Mouse (Mus musculus) left cerebral cortex, adult 11 months (tissue): ENCODE measurements at regions not wholly inside any gene's neighbourhood (a gene's known extent, or its start where the extent isn't known, plus 50 kb on each side); places are given as distances from the start of the nearest gene placed in this dataset.

Experiments
- DNase-seq: peaks from one replicate; pipeline ENCODE4 v3.0.0; 2022; ENCODE audit warnings: low spot score

DNA sequence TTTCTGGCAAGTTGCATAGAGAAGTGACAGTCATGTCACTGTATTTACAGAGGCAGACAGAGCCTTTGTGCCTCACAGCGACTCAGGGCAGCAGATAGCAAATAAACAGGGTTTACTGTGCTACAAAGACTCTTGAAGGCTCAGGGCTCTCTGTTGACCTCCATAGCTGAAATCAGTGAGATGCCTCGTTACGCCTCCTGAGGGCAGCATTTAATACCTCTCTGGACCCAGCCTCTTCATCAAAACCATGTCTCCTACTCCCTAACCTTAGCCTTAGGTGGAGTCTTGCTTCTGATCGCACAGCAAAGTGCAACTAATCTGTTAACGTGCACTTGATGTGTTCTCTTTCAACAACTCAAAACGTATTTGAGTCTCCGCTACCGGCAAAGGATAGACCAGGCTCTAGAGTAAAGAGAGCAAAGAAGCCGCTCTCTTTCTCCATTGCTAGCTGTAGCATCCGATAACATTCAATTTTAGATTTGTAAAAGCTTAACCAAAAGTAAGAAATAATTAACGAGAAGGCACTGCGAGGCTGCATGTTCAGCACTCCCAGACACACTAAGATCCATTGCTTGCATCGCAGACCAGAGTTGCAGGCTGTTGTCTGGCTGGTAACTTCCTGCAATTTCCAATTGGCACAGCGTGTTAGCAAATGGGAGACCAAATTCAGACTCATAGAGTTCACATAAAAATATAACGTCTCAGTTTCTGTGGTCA lies 101.1 kb upstream of the Man2a1 start:
- no peak for DNase-seq

DNA sequence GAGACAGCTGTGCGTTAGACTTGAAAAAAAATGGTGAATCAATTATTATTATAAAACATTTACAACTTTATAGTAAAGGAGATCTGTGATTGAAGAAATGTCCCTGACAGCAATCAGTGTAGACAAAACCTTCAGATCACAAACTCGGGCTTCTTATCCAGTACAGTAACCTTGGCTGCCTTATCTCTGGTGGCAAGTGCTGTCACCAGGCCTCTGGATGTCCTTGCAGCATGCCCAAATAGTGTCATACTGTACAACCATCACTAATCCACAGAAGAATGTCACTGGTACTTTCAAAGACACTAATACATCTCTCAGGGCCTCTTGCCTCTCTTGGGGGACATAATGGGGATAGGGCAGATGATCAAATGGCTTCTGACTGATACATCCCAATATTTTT lies 98.2 kb upstream of the Man2a1 start:
- DNase-seq: no peak

DNA sequence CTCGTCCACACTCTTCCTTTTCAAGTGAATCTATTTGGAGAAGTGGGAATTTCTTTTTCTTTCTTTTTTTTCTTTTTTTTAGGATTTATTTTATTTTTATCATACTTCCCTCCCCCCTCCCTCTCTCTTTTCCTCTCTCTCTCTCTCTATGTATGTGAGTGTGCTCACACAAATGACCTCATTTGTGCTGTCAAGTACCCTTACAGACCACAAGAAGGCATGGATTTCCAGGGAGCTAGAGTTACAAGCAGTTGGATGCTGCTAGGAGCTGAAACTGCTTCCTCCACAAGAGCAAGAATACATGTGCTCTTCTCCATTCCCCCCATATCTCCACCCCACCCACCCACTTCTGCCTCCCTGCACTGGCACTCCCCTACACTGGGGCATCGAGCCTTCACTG lies 94.6 kb upstream of the Man2a1 start:
- DNase-seq: no peak

DNA sequence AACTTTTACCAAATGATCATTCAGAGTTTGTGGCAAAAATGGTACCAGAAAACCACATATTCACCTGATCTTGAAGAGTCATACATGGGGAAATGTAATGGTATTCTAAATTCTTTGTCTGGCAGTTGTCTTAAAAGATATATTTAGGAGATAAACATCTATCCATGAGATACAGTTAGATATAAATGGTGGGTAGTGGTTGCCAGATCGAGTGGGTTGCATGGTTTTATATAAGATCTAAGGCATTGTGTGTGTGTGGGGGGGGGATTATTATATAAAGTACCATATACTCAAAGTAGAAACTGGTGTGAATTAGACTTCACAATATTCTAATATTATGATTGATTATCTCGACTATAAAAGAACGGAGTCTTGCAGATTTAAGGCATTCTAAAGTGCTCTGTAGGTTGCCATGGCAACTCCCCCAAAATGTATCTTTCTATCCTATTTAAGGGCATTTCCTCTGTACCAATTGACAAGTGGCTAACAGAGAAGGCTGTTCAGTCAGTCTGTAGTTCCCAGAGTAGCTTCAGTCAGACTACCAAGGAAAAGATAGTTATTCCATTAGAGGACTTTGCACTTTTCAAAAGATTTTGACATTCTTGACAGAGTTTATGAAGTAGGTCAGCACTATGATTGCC lies 89.3 kb upstream of the Man2a1 start:
- no peak for DNase-seq

DNA sequence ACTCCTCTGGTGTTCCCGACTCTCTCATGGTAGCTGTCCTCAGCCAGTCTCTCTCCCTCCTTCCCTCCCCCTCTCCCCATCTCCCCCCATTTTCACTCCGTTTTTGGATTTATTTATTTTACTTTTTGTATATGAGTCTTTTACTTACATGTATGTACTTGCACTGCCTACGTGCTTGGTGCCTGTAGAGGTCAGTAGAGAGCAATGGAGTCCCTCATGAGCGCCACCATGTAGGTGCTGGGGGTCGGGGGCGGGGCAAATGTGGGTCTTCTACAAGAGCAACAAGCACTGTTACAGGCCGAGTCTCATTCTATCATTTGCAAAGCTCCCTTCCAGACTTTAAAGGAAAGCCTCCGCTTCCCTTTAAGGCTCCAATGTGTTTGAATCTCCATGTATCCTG lies 78.3 kb upstream of the Man2a1 start:
- no peak for DNase-seq

DNA sequence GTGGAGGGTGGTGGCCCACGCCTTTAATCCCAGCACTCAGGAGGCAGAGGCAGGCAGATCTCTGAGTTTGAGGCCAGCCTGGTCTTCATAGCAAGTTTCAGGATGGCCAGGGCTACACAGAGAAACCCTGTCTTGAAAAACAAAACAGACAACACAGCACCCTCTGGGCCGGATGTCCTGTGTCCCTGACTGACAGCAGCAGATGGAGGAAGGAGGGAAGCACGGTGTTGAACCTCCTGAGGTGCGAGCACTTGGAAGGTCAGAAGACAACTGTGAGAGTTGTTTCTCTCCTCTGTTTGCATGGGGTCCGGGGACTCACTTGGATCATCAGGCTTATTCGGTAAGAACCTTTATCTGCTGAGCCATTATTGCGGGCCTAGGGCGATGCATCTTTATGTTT lies 76.6 kb upstream of the Man2a1 start:
- DNase-seq: no peak

DNA sequence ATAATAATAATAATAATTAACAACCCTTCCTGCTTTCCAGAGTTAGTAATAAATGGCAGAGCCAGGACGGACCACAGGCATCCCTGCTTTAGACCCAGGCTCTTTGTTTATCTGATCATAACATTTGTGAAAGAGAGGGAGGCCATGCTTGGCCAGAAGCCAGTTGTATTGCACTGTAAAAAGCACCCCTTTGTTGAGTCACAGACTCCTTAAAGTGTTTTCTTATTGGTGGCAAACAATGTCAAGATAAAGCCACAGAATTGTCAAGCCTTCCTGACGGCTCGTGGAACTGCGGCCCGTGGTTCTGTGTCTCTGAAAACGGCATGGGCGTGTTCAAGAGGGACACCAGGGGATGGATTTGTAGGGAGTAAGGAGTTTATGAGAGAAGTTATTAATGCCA lies 72.7 kb upstream of the Man2a1 start:
- DNase-seq: no peak

DNA sequence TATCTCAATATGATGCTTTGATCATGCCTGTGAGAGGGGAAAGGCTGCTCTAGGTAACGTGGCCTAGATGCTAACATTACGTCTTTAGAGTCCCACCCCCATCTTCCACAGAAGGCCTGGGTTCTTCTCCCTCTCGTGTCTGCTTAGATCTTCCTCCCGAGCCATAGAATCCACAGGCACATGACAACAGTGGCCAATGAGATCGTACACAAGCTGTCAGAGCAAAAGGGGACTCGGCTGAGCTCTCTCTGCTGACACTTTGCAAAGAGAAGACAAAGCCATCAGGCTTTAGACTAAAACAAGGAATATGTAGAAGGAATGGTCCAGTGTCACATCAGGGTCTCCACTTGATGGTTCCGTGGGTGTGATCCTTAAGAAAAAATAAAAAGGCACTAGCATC lies 72.1 kb upstream of the Man2a1 start:
- no peak for DNase-seq

DNA sequence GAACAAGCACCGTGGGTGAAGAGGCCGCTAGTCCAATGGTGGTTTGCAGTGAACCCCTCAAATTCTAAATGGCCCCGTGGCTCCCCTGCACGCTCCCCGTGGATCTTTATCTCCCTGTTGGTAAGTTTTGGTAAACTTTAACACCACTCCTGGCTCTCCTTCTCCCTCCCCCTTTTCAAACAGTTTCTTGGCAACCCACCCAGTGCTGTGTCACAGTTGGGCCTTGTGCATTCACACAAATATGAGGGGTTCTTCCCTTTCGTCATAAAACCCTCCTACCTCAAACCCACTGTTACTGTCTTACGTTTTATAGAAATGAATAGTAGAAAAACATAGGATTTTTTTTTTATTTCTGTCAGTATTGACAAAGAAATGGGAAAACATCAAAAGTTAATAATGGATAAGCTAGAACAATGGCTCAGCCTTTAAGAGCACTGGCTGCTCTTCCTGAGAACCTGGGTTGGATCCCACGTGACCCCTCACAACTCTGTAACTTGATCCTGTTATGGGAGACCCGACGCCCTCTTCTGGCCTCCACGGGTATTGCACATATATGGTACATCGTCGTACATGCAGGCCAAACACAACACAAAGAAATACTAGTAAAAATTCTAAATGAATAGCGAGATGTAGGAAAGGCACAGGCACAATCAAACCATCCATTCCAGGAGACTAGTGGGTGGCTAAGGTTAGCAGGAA lies 71.1 kb upstream of the Man2a1 start:
- DNase-seq: no peak

DNA sequence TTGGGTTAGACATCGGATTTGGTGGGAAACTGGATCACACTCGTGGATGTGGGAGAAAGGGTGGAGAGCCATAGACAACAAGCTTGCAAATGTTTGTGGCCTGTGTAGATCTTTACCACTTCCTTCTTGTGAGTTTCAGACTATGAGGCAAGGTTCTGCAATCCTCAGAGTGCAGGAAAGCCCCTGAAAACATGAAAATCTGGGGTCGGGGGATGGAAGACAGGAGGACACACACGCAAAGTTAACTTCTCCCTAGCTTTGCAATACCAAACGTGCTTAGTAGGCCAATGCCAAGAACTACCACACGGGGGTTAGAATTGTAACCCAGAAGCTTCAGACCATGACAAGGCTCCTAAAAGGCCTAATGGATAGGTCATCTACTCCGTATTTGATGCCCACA lies 69.4 kb upstream of the Man2a1 start:
- no peak for DNase-seq

DNA sequence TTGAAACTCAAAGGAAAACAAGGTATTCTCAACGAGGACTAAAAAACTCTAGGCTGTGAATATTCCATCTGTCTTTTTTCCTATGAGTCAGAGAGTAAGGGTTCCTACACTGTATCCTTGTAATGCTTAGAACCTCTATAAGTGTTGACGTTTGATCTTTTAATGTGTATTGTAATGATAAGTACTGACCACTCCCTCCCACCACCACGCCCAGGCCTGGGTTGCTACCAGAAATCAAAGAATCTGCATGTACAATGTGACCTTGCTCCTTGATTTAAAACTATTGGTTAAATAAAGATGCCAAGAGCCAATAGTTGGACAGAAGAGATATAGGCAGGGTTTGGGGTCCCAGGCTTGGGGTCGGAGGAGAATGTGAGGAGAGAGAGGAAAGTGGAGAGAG lies 66.2 kb upstream of the Man2a1 start:
- DNase-seq: no peak

DNA sequence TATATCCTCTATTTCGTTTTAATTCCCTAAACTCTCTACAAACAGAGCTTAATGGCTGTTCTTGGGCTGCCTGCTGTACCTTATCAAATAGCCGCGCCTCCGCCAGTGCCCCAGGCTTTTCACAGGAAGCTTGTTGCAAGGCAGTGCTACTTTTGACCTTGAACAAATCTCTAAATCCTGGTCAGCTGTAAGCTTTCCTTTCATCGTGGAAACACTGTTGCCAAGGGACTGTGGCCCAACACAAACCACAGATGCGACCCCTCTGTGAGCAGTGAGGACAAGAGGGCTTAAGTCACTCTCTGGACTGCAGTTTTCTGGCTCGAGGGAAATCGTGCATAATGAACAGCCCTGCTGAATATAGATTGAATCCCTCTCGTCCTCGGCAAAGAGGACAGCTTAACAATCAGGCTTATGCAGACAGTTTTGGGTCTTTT lies 62.0 kb upstream of the Man2a1 start:
- DNase-seq: no peak

DNA sequence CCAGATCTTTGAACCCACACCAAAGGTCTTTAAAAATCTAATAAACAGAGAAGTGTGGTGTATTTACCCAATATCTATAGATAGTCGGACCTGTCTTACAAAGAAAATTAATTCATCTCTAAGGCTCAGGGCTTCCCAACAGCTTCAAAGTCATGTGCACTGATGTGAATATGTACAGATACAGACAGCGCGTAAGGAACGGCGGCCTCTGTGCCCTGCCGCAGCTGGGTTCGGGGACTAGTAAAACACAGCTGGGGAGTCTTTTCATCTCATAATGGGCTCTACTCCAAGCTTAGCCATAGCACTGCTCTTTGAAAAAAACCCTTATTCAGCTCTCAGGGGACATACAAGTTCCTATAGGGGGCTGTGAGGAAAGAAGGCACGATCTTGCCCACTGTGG lies 60.1 kb upstream of the Man2a1 start:
- no peak for DNase-seq

DNA sequence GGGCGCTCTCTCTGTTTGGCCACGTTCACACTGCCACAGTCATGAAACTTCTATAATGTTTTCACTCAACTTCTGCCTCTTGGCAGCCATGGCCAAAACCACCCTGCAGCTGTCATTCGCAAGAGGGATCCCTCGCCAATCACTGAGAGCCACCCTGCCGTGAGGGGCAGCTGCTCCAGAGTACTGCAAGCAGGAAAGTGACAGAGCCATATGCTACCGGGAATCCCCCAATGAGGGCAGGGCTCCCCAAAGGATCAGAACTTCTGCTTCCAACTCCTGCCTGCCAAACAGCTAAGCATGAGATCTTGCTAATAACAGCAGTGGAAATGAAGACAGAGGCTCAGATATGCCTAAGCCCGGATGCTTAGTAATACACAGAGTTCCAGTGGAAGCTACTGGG lies 52.0 kb upstream of the Man2a1 start:
- no peak for DNase-seq

DNA sequence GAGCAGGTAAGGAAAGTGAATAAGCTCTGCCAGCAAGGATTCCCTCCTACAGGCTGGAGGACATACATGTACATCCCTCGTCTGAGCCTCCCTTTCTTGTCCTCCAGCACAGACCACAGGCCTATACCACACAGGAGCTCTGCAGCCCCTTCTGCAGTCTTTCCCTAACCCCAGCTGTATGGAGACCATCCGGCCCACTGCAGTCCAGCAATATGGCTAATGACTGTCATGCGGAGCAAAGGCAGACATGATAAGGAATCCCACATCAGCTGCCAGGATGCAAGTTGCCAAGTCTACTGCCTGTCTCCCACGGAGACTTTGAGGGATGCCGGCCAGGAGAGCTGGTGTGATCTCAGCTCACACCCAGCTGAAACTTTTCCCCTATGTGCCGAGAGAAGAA lies 50.5 kb upstream of the Man2a1 start:
- no peak for DNase-seq
